Mouse (Mus musculus): ENCODE results near the gene Olfr1428. TPM values are rescaled to one million over a fixed set of nuclear protein-coding genes. Genes with fewer than 3 reads are reported as not detected.
"Not testable (repeated sequence)": the region's sequence is repeated elsewhere in the genome, so short reads cannot be mapped to it uniquely, and the experiment has no call there.

Olfr1428 gene
- total and polyA plus RNA-seq, 2 experiments from 2014 or later: not detected

DNA sequence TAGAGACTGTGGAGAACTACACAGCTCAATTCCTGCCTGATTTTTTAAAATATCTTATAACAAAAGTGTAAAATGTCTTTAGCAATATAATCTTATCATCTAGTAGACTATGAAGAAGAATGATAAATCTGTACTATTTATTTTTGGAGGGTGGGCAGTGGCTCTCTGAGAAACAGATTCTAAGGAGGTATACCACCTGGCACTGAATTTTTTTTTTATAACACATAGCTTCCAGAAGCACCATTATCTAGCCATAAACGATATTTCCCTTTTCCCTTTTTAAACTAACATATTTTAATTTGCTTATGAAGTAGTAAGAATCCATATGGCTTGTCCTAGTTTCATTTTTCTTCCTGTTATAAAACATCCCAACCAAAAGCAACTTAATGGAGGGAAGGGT, 11.2 kb downstream of the Olfr1428 start:
- no peak for ATAC-seq
- 46% methylated on average over 1 of the region's 1 CpGs for WGBS
- no peak overlapping the region for H3K4me2 ChIP-seq (ENCODE audit: low read depth)

DNA sequence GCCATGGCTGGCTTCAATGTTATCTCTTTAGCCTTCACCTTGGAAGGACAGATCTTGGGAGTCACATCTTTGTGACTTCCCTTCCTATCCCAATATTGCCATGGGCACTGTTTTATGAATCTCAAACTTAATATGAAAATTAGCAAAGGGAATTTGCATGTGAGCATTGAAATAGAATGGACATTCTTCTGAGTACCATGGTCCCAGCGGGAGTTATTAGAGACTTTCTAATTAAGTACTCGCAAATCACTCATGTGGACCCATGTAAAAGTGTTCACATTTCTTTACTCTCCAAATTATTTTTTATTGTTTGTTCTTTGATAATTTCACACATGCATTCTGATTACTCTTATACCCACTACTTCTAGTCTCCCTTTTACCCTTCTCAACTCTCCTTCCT, 12.5 kb downstream of the Olfr1428 start, which contains the start of gene Olfr1427:
Gene Olfr1427, minus strand, starts transcription at position 101 of the 400 bp plus-strand sequence.
- no peak within 1 kb of the TSS for H3K9ac ChIP-seq
- H3K27ac ChIP-seq (ENCODE audit: low read depth, low read length): no peak within 1 kb of the TSS
- H3K36me3 ChIP-seq (ENCODE audit: insufficient read depth): no peaks in the 10 kb centered on the region
- H3K4me1 ChIP-seq (ENCODE audit: insufficient read depth): no peaks in the 10 kb centered on the region
- no peak within 1 kb of the TSS for H3K4me2 ChIP-seq (ENCODE audit: low read depth)
- TF ChIP-seq CTCF (IDR thresholded peaks at IDR 0.05; ENCODE audit: low read depth): no peak
- no peaks in the 10 kb centered on the region for H3K27me3 ChIP-seq (ENCODE audit: insufficient read depth, low read length)
- ATAC-seq (no peak), DNase-seq (no peak)
- H3K4me3 ChIP-seq (ENCODE audit: low read depth, low read length): no peak within 1 kb of the TSS
- H3K9me3 ChIP-seq (ENCODE audit: low read length): no peaks in the 10 kb centered on the region
- WGBS: 95% methylated on average over 2 of the region's 2 CpGs

More for the DNA sequence above, 11.2 kb downstream of the Olfr1428 start:
- no peaks in the 10 kb centered on the region for H3K4me1 ChIP-seq (ENCODE audit: insufficient read depth)
- H3K9ac ChIP-seq: no peak overlapping the region
- no peaks in the 10 kb centered on the region for H3K36me3 ChIP-seq (ENCODE audit: insufficient read depth)
- no peak for TF ChIP-seq CTCF (IDR thresholded peaks at IDR 0.05; ENCODE audit: low read depth)
- DNase-seq: no peak
- no peak overlapping the region for H3K4me3 ChIP-seq (ENCODE audit: low read depth, low read length)
- no peak overlapping the region for H3K27ac ChIP-seq (ENCODE audit: low read depth, low read length)
- no peaks in the 10 kb centered on the region for H3K9me3 ChIP-seq (ENCODE audit: low read length)
- H3K27me3 ChIP-seq (ENCODE audit: insufficient read depth, low read length): no peaks in the 10 kb centered on the region

DNA sequence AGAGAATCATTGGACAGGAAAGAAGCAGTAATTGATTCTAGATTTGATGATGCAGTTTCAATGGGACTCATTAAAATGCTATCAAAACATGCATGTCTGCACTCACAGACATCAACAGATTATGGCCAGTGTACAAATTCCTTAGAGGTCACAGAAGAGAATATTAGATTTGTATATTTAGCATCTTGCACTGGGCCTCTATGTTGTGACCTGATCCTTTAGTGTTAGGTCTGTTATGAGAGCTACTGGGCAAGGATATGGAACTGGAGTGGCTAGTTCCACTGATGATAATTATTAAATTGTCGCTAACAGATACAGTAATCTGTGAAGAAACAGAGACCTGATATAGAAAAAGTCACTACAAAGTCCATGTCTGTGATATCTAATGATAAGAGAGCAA, 23.8 kb downstream of the Olfr1428 start, which contains the start of gene Olfr1426:
Gene Olfr1426, minus strand, starts transcription at position 101 of the 400 bp plus-strand sequence.
- ATAC-seq (no peak), DNase-seq (no peak)
- H3K9me3 ChIP-seq (ENCODE audit: low read length): no peaks in the 10 kb centered on the region
- no peak within 1 kb of the TSS for H3K4me2 ChIP-seq (ENCODE audit: low read depth)
- H3K4me3 ChIP-seq (ENCODE audit: low read depth, low read length): no peak within 1 kb of the TSS
- 82% methylated on average over 1 of the region's 1 CpGs for WGBS
- H3K36me3 ChIP-seq (ENCODE audit: insufficient read depth): no peaks in the 10 kb centered on the region
- H3K4me1 ChIP-seq (ENCODE audit: insufficient read depth): no peaks in the 10 kb centered on the region
- H3K27me3 ChIP-seq (ENCODE audit: insufficient read depth, low read length): no peaks in the 10 kb centered on the region
- H3K9ac ChIP-seq: no peak within 1 kb of the TSS
- no peak within 1 kb of the TSS for H3K27ac ChIP-seq (ENCODE audit: low read depth, low read length)
- no peak for TF ChIP-seq CTCF (IDR thresholded peaks at IDR 0.05; ENCODE audit: low read depth)

DNA sequence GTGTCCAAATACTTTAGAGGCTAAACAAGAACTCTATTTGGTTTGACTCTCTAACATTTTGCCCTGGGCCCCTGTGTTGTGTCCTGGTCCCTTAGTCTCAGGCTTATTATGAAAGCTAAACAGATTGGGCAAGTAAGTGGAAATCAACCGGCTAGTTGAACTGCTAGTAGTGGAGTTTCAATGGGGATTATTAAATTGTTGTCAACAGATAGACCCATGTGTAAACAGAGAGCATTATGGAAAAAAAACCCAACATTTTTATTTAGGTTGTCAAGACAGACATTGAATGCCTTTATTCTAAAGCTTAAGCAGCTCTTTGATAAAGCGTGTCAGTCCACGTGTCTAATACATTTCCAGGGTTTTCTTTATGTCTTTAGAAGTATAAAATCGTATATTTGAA, 38.1 kb downstream of the Olfr1428 start, which contains the start of gene Olfr1425:
Gene Olfr1425, minus strand, starts transcription at position 101 of the 400 bp plus-strand sequence.
- not testable (repeated sequence) for H3K27me3 ChIP-seq (ENCODE audit: insufficient read depth, low read length); H3K4me2 ChIP-seq (ENCODE audit: low read depth); H3K9me3 ChIP-seq (ENCODE audit: low read length); H3K36me3 ChIP-seq (ENCODE audit: insufficient read depth); H3K4me1 ChIP-seq (ENCODE audit: insufficient read depth); DNase-seq; H3K27ac ChIP-seq (ENCODE audit: low read depth, low read length); H3K4me3 ChIP-seq (ENCODE audit: low read depth, low read length); H3K9ac ChIP-seq; ATAC-seq
- 79% methylated on average over 4 of the region's 4 CpGs for WGBS

DNA sequence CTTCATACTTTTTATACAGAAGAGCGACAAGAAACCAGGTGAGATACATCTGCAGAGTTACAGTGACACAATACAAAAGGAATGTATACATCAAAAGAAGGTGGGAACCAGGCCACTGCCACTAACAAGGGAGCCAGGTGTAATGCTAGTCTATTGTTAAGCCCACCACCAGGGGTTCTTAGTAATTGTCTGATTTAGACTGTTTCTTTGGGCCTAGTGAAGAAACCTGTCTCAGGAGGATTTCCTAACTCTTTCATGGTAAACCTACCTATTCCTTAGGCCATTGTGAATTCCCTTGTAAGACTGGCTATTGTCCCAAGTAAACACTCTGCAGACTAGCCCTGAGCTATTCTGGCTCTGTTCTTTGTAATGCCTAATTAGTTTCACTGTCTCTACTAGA, 46.2 kb downstream of the Olfr1428 start:
- not testable (repeated sequence) for H3K27ac ChIP-seq (ENCODE audit: low read depth, low read length); H3K4me1 ChIP-seq (ENCODE audit: insufficient read depth); H3K27me3 ChIP-seq (ENCODE audit: insufficient read depth, low read length); H3K9me3 ChIP-seq (ENCODE audit: low read length); DNase-seq; H3K4me2 ChIP-seq (ENCODE audit: low read depth); H3K9ac ChIP-seq; H3K4me3 ChIP-seq (ENCODE audit: low read depth, low read length); ATAC-seq; H3K36me3 ChIP-seq (ENCODE audit: insufficient read depth)
- WGBS: 87% methylated on average over 1 of the region's 1 CpGs

DNA sequence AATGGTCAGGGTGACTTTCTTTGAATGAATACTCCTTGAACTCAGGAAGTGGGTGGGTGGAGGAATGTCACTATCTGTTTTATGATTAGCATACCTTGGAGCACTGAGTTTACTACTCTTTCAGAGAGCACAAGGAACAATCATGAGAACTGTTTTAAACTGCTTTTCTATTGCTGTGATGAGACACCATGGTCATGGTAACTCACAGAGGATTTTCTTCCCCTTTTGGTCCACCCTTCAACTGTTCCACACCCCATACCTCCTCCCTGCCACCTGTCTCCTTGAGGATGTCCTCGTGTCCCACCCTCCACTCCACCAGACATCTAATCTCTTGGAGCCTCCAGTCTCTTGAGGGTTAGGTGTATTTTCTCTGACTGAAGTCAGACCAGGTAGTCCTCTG, 47.9 kb downstream of the Olfr1428 start:
- not testable (repeated sequence) for H3K36me3 ChIP-seq (ENCODE audit: insufficient read depth); H3K4me3 ChIP-seq (ENCODE audit: low read depth, low read length); DNase-seq; H3K27ac ChIP-seq (ENCODE audit: low read depth, low read length); H3K4me1 ChIP-seq (ENCODE audit: insufficient read depth); H3K27me3 ChIP-seq (ENCODE audit: insufficient read depth, low read length); H3K4me2 ChIP-seq (ENCODE audit: low read depth); H3K9me3 ChIP-seq (ENCODE audit: low read length); ATAC-seq; H3K9ac ChIP-seq
- WGBS: 52% methylated on average over 1 of the region's 1 CpGs

DNA sequence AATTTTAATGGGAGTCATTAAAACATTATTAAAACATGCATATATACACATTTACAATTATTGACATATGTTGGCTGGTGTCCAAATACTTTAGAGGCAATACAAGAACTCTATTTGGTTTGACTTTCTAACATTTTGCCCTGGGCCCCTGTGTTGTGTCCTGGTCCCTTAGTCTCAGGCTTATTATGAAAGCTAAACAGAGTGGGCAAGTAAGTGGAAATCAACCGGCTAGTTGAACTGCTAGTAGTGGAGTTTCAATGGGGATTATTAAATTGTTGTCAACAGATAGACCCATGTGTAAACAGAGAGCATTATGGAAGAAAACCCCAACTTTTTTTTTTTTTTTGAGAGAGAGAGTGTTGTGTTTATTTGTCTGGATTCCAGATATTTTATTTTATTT, 53.1 kb downstream of the Olfr1428 start, which contains the start of gene Olfr1424:
Gene Olfr1424, minus strand, starts transcription at position 101 of the 400 bp plus-strand sequence.
- ATAC-seq; H3K4me2 ChIP-seq (ENCODE audit: low read depth); H3K9me3 ChIP-seq (ENCODE audit: low read length); H3K36me3 ChIP-seq (ENCODE audit: insufficient read depth); H3K4me1 ChIP-seq (ENCODE audit: insufficient read depth); H3K4me3 ChIP-seq (ENCODE audit: low read depth, low read length); H3K9ac ChIP-seq; H3K27me3 ChIP-seq (ENCODE audit: insufficient read depth, low read length); DNase-seq; H3K27ac ChIP-seq (ENCODE audit: low read depth, low read length): not testable (repeated sequence)
- WGBS: 86% methylated on average over 1 of the region's 1 CpGs

Other genes with a start within 250 kb of the Olfr1428 start
- gene Olfr1419, start 240.8 kb downstream of the Olfr1428 start, total RNA-seq (2014; rRNA removed): not detected in 2 replicates
- gene Olfr1419, start 240.8 kb downstream of the Olfr1428 start, polyA plus RNA-seq (2015; fragmentation: Nextera tagmentation; extraction: Ambion mirVana): not detected in 2 replicates
- not detected in 2 replicates for gene Olfr1420, start 229.3 kb downstream of the Olfr1428 start, total RNA-seq (2014; rRNA removed)
- gene Olfr1420, start 229.3 kb downstream of the Olfr1428 start, polyA plus RNA-seq (2015; fragmentation: Nextera tagmentation; extraction: Ambion mirVana): not detected in 2 replicates
- gene Patl1, start 203.5 kb downstream of the Olfr1428 start, total RNA-seq (2014; rRNA removed): 7.2 and 12.1 TPM in 2 replicates
- 7.7 and 11.8 TPM in 2 replicates for gene Patl1, start 203.5 kb downstream of the Olfr1428 start, polyA plus RNA-seq (2015; fragmentation: Nextera tagmentation; extraction: Ambion mirVana)
- gene Osbp, start 150.0 kb downstream of the Olfr1428 start, total RNA-seq (2014; rRNA removed): 27.3 and 30.3 TPM in 2 replicates
- 2.3 and 3.1 TPM in 2 replicates for gene Osbp, start 150.0 kb downstream of the Olfr1428 start, polyA plus RNA-seq (2015; fragmentation: Nextera tagmentation; extraction: Ambion mirVana)
- gene Olfr1423, start 74.6 kb downstream of the Olfr1428 start, total RNA-seq (2014; rRNA removed): not detected in 2 replicates
- gene Olfr1423, start 74.6 kb downstream of the Olfr1428 start, polyA plus RNA-seq (2015; fragmentation: Nextera tagmentation; extraction: Ambion mirVana): not detected in 2 replicates
- gene Olfr1424, start 53.2 kb downstream of the Olfr1428 start, total RNA-seq (2014; rRNA removed): not detected in 2 replicates
- not detected in 2 replicates for gene Olfr1424, start 53.2 kb downstream of the Olfr1428 start, polyA plus RNA-seq (2015; fragmentation: Nextera tagmentation; extraction: Ambion mirVana)
- gene Olfr1425, start 38.2 kb downstream of the Olfr1428 start, total RNA-seq (2014; rRNA removed): not detected in 2 replicates
- gene Olfr1425, start 38.2 kb downstream of the Olfr1428 start, polyA plus RNA-seq (2015; fragmentation: Nextera tagmentation; extraction: Ambion mirVana): not detected in 2 replicates
- not detected in 2 replicates for gene Olfr1426, start 23.9 kb downstream of the Olfr1428 start, total RNA-seq (2014; rRNA removed)
- not detected in 2 replicates for gene Olfr1426, start 23.9 kb downstream of the Olfr1428 start, polyA plus RNA-seq (2015; fragmentation: Nextera tagmentation; extraction: Ambion mirVana)
- gene Olfr1427, start 12.6 kb downstream of the Olfr1428 start, total RNA-seq (2014; rRNA removed): not detected in 2 replicates
- gene Olfr1427, start 12.6 kb downstream of the Olfr1428 start, polyA plus RNA-seq (2015; fragmentation: Nextera tagmentation; extraction: Ambion mirVana): not detected in 2 replicates
- gene Olfr76, start 7.3 kb upstream of the Olfr1428 start, total RNA-seq (2014; rRNA removed): not detected in 2 replicates
- not detected in 2 replicates for gene Olfr76, start 7.3 kb upstream of the Olfr1428 start, polyA plus RNA-seq (2015; fragmentation: Nextera tagmentation; extraction: Ambion mirVana)
- not detected in 2 replicates for gene Olfr1555-ps1, start 54.2 kb upstream of the Olfr1428 start, total RNA-seq (2014; rRNA removed)
- not detected in 2 replicates for gene Olfr1555-ps1, start 54.2 kb upstream of the Olfr1428 start, polyA plus RNA-seq (2015; fragmentation: Nextera tagmentation; extraction: Ambion mirVana)
- gene Olfr1431, start 84.7 kb upstream of the Olfr1428 start, total RNA-seq (2014; rRNA removed): not detected in 2 replicates
- gene Olfr1431, start 84.7 kb upstream of the Olfr1428 start, polyA plus RNA-seq (2015; fragmentation: Nextera tagmentation; extraction: Ambion mirVana): not detected in 2 replicates
- not detected in 2 replicates for gene Olfr1432, start 116.7 kb upstream of the Olfr1428 start, total RNA-seq (2014; rRNA removed)
- not detected in 2 replicates for gene Olfr1432, start 116.7 kb upstream of the Olfr1428 start, polyA plus RNA-seq (2015; fragmentation: Nextera tagmentation; extraction: Ambion mirVana)
- gene Olfr262, start 125.8 kb upstream of the Olfr1428 start, total RNA-seq (2014; rRNA removed): not detected in 2 replicates
- not detected in 2 replicates for gene Olfr262, start 125.8 kb upstream of the Olfr1428 start, polyA plus RNA-seq (2015; fragmentation: Nextera tagmentation; extraction: Ambion mirVana)
- gene Olfr235, start 145.1 kb upstream of the Olfr1428 start, total RNA-seq (2014; rRNA removed): not detected in 2 replicates
- not detected in 2 replicates for gene Olfr235, start 145.1 kb upstream of the Olfr1428 start, polyA plus RNA-seq (2015; fragmentation: Nextera tagmentation; extraction: Ambion mirVana)
- gene Olfr1434, start 164.0 kb upstream of the Olfr1428 start, total RNA-seq (2014; rRNA removed): not detected in 2 replicates
- gene Olfr1434, start 164.0 kb upstream of the Olfr1428 start, polyA plus RNA-seq (2015; fragmentation: Nextera tagmentation; extraction: Ambion mirVana): not detected in 2 replicates
- gene Olfr1436, start 183.2 kb upstream of the Olfr1428 start, total RNA-seq (2014; rRNA removed): not detected in 2 replicates
- gene Olfr1436, start 183.2 kb upstream of the Olfr1428 start, polyA plus RNA-seq (2015; fragmentation: Nextera tagmentation; extraction: Ambion mirVana): not detected in 2 replicates
- not detected in 2 replicates for gene Olfr1437, start 209.2 kb upstream of the Olfr1428 start, total RNA-seq (2014; rRNA removed)
- not detected in 2 replicates for gene Olfr1437, start 209.2 kb upstream of the Olfr1428 start, polyA plus RNA-seq (2015; fragmentation: Nextera tagmentation; extraction: Ambion mirVana)
- not detected in 2 replicates for gene Olfr1438-ps1, start 220.0 kb upstream of the Olfr1428 start, total RNA-seq (2014; rRNA removed)
- not detected in 2 replicates for gene Olfr1438-ps1, start 220.0 kb upstream of the Olfr1428 start, polyA plus RNA-seq (2015; fragmentation: Nextera tagmentation; extraction: Ambion mirVana)